Mouse (Mus musculus) embryonic stem cell, embryonic (primary cell): ENCODE data around the gene Olfr263.
"Not testable (repeated sequence)": the region's sequence is repeated elsewhere in the genome, so short reads cannot be mapped to it uniquely, and the experiment has no call there.

Experiments used
- CTCF ChIA-PET, 4 experiments: fragments of 300-600 bp in 2 of 4; fragments of 350-600 bp in 2 of 4; sonication (Branson Sonifier 250); formaldehyde crosslinking; loops; one replicate each; lab custom pipeline; 2022; ENCODE audit warnings: inconsistent platforms in 2 of 4; lab: Charles Lee
- POLR2A ChIA-PET, 4 experiments: fragments of 300-600 bp in 2 of 4; fragments of 350-600 bp in 2 of 4; sonication (Branson Sonifier 250); formaldehyde crosslinking; loops; one replicate each; lab custom pipeline; 2022; ENCODE audit warnings: antibody characterized with exemption in 4 of 4, inconsistent platforms in 1 of 4; lab: Charles Lee

Gene Olfr263

DNA sequence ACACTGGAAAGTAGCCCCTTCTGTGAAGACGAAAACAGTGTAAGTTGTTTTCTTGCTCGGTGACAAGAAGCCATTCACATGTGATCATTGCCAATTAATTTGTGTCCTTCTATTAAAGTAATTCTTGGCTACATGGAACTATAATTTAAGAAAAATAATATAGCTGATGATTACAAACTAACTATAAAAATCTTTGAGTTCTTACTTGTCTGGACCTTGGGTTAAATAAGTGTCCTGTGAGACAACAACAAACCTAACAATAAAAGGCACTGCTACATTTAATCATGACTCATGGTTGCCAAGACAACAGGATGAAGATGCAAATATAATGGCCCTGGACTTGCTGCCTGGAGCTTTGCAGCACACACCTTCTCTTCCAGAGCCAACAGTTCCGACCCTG lies at the start of gene Olfr263:
TSS of gene Olfr263 (plus strand) at position 301 of the 400 bp plus-strand sequence.
- CTCF ChIA-PET, POLR2A ChIA-PET: not testable (repeated sequence)

DNA sequence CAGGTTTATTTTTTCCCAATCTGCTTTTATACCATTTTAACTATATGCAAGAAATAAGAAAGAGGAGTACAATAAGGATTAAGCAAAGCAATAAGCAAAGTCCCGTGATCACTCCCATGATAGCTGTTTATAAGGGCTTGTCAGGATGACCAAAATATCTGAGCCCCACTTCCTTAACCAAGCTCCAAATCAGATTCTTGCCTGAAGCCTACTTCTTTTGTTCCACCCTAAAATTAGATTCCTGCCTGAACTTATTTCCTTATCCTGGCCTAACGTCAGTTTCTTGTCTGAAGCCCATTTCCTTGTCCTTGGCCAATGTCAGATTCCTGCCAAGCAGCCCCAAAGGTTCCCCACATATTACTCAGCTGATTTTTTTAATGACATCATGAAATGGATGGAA lies 46.8 kb upstream of the Olfr263 start:
- ChIA-PET POLR2A (no interaction called here), CTCF (no interaction called here)

DNA sequence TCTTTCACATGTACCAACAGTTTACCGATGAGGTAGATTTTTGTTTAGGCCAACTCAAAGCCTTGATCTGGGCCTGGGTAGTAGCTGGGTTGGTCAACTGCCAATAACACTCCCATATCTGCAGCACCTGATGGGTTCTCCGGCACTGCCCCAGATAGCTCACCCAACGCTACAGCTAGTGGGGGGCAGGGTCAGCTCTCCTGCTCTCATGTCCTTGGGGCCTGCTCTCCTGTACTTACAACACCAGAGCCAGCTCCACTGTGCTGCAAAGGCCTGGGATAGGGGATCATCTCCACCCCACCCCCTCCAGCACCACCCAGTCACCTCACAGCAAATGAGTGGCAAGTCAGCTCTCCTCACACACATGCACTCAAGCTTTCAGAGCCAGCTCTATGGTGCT lies 19.7 kb upstream of the Olfr263 start:
- CTCF ChIA-PET: no interaction called here
- POLR2A ChIA-PET: no interaction called here

GRCm38 (mm10) chr13:21110441-21110840 lies 19.0 kb upstream of the Olfr263 start:
- ChIA-PET POLR2A (interaction anchor here in 1 of 4 experiments (0.6 kb wide), 1 partner anchor 291 kb away, joined by 3 read pairs; no protein-coding TSS in a partner anchor), CTCF (no interaction called here)

DNA sequence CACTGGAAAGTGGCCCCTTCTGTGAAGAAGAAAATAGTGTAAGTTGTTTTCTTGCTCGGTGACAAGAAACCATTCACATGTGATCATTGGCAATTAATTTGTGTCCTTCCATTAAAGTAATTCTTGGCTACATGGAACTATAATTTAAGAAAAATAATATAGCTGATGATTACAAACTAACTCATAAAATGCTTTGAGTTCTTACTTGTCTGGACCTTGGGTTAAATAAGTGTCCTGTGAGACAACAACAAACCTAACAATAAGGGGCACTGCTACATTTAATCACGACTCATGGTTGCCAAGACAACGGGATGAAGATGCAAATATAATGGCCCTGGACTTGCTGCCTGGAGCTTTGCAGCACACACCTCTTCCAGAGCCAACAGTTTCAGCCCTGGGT lies 18.3 kb upstream of the Olfr263 start, which contains the start of gene Olfr1369-ps1:
TSS of gene Olfr1369-ps1 (plus strand) at position 301 of the 400 bp plus-strand sequence.
- POLR2A ChIA-PET: interaction anchor here in 1 of 4 experiments (0.6 kb wide), 1 partner anchor 290 kb away, joined by 3 read pairs; no protein-coding TSS in a partner anchor
- CTCF ChIA-PET: not testable (repeated sequence)

DNA sequence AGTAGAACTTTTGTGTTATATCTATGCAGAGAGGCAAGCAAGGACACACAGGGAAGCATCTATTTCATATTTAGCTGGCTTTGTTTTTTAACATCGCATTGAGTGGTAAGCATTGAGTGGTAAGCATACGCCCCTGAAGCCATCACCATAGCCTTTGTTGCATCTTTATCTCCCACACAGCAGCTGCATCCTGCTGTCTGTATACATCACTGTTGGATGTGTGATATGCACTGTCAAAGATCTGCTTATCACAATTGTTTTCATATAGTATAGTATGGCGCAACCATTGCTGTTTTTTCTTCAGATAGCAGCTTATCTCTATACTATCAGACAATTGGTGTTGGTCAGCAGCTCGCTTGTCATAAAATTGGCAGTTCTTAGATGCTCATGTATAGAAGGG lies 15.3 kb upstream of the Olfr263 start:
- POLR2A ChIA-PET: no interaction called here
- CTCF ChIA-PET: no interaction called here

DNA sequence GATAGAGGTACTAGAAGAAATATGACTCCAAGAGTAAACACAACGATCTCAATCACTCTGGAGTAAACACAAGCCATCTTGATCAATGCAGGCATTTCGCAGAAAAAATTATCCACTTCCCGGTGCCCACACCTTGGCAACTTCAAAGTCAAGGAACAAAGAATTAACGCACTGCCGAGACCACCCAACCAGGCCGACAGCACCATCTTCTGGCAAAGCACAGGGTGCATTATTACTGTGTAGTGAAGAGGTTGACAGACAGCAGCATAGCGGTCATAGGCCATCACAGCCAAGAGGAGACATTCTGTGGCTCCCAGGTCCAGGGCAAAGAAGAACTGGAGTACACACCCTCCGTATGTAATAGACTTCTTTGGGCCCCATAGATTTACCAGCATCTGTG lies 13.0 kb downstream of the Olfr263 start:
- ChIA-PET POLR2A (no interaction called here), CTCF (interaction anchor here in 3 of 4 experiments (0.6 kb wide), 3 partner anchors 18 to 845 kb away, joined by 3 read pairs; no protein-coding TSS in a partner anchor)

DNA sequence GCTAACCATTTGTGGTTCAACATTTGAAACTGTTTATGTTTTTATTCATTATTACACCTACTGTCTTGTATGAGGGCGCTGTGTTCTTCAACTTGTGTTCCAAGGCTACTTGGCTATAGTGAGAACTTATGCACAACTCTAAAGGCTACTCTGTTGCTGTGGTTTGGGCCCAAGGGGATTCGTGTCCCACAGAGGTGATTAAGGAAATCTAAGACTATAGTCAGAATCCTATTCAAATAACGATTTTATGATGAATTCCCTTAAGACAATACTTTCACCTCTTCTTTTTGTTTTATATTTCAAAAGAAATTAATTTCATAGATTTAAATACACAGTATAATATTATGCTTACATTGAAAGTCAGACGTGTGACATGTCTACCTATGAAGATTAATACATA lies 16.3 kb downstream of the Olfr263 start, which contains the start of gene Olfr1368:
TSS of gene Olfr1368 (minus strand) at position 101 of the 400 bp plus-strand sequence.
- ChIA-PET CTCF (no interaction called here), POLR2A (no interaction called here)

GRCm38 (mm10) chr13:21155888-21156287 lies 26.4 kb downstream of the Olfr263 start:
- CTCF ChIA-PET: no interaction called here
- POLR2A ChIA-PET: interaction anchor here in 1 of 4 experiments (1.1 kb wide), 1 partner anchor 17 kb away, joined by 3 read pairs; no protein-coding TSS in a partner anchor

- CTCF ChIA-PET: interaction anchor here in 3 of 4 experiments (0.7 to 1.5 kb wide), 18 partner anchors 10 to 593 kb away, joined by 3 to 6 read pairs (median 3); partner anchors contain the start of genes Olfr1367 (in 1 of the 3) and Trim27 (in 1 of the 3)
- POLR2A ChIA-PET: interaction anchor here (0.7 to 1.6 kb wide), 5 partner anchors 9 to 42 kb away, joined by 3 to 6 read pairs (median 3); no protein-coding TSS in a partner anchor
Measured at GRCm38 (mm10) chr13:21158071-21158470, 28.6 kb downstream of the Olfr263 start.

GRCm38 (mm10) chr13:21158785-21159474 lies 29.5 kb downstream of the Olfr263 start:
- ChIA-PET POLR2A (interaction anchor here (0.6 to 1.6 kb wide), 8 partner anchors 9 to 733 kb away, joined by 3 to 6 read pairs (median 3); no protein-coding TSS in a partner anchor), CTCF (interaction anchor here (0.6 to 1.5 kb wide), 29 partner anchors 8 to 861 kb away, joined by 3 to 6 read pairs (median 3); partner anchors contain the start of genes Trim27 (in 2 of the 4) and Olfr1367 (in 1 of the 4))

- ChIA-PET CTCF (interaction anchor here (0.6 to 1.5 kb wide), 21 partner anchors 8 to 862 kb away, joined by 3 to 6 read pairs (median 3); partner anchors contain the start of gene Trim27 (in 2 of the 4)), POLR2A (interaction anchor here (0.6 to 1.6 kb wide), 6 partner anchors 9 to 733 kb away, joined by 3 to 6 read pairs (median 3); partner anchors contain the start of gene Trim27 (in 1 of the 4))
Measured at GRCm38 (mm10) chr13:21159475-21159819, 30.0 kb downstream of the Olfr263 start.

GRCm38 (mm10) chr13:21160041-21160511 lies 30.6 kb downstream of the Olfr263 start:
- ChIA-PET CTCF (interaction anchor here in 1 of 4 experiments (0.9 to 1.4 kb wide), 2 partner anchors 74 to 222 kb away, joined by 3 to 4 read pairs; no protein-coding TSS in a partner anchor), POLR2A (interaction anchor here in 3 of 4 experiments (0.6 to 1.8 kb wide), 6 partner anchors 10 to 590 kb away, joined by 3 to 12 read pairs (median 4); partner anchors contain the start of gene Trim27 (in 2 of the 3))

GRCm38 (mm10) chr13:21160657-21161590 lies 31.5 kb downstream of the Olfr263 start:
- CTCF ChIA-PET: interaction anchor here in 2 of 4 experiments (0.6 to 1.4 kb wide), 3 partner anchors 73 to 778 kb away, joined by 3 to 4 read pairs (median 3); no protein-coding TSS in a partner anchor
- POLR2A ChIA-PET: interaction anchor here in 3 of 4 experiments (0.6 to 1.8 kb wide), 16 partner anchors 9 to 590 kb away, joined by 3 to 8 read pairs (median 3); partner anchors contain the start of gene Trim27 (in 2 of the 3)

DNA sequence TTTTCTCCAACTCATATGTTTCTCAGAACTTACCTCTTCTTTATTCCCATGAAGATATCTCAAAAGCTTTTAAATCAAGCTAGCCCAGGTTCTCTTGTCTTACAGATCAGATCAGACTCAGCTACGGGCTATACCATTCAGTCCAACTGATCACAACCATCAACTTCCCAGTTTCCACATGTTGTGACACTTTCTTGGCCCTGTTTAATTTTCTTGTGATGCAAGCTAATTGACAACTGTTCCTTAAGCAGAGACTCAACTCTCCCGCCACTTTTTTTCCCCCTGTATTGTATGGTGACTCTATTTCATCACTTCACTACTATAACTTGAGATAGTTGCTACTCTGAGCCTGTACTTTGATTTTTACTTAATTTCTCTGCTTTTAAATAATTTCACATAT lies 32.2 kb downstream of the Olfr263 start:
- POLR2A ChIA-PET: interaction anchor here in 3 of 4 experiments (0.7 to 1.8 kb wide), 12 partner anchors 8 to 589 kb away, joined by 3 to 8 read pairs (median 3); partner anchors contain the start of gene Trim27 (in 2 of the 3)
- CTCF ChIA-PET: interaction anchor here in 1 of 4 experiments (1.4 kb wide), 1 partner anchor 72 kb away, joined by 4 read pairs; no protein-coding TSS in a partner anchor

- CTCF ChIA-PET: no interaction called here
- POLR2A ChIA-PET: interaction anchor here in 3 of 4 experiments (0.6 to 1.2 kb wide), 3 partner anchors 17 to 618 kb away, joined by 4 read pairs; partner anchors contain the start of gene Hist1h1b (in 1 of the 3)
Measured at GRCm38 (mm10) chr13:21162591-21162990, 33.2 kb downstream of the Olfr263 start.
